Mouse (Mus musculus): ENCODE data around the gene Heatr6.

DNA sequence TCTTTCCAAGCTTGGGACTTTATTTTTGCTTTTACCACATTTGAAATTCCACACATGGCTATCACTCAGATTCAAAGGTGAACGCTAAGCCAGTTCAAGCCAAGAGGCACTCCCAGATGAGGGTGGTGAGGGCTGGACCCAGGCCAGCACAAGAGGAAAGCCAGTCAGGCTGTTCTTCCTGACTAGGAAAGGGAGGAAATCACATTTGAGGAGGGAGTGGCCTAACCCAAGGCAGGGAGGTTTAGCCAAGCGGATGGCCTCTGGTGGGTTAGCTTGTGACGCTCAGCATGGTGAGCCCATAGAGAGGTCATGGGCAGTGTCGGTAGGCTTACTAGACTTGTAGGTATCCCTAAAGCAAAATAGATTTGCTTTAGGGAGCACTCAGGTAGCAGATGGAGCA, 33.3 kb downstream of the Heatr6 start:
- no peak for TF ChIP-seq POLR2A (IDR thresholded peaks at IDR 0.05; ENCODE audit: low read depth, low read length)
- TF ChIP-seq CTCF (IDR thresholded peaks at IDR 0.05; ENCODE audit: borderline replicate concordance, insufficient read depth, low read length), result no peak
